Mouse (Mus musculus) lung, postnatal 0 days (tissue): ENCODE data around the gene Tpgs1.

ENCODE experiments used
- CTCF ChIP-seq: IDR thresholded peaks from 2 replicates; pipeline ENCODE4 v1.5.1; 2016; ENCODE audit warnings: antibody characterized with exemption, mild to moderate bottlenecking
- EP300 ChIP-seq: IDR thresholded peaks from 2 replicates; pipeline ENCODE4 v1.6.1; 2016; ENCODE audit warnings: antibody characterized with exemption, mild to moderate bottlenecking, control low read depth

- no peak for TF ChIP-seq CTCF
- TF ChIP-seq EP300: no peak
Measured at GRCm38 (mm10) chr10:79707162-79707561, 38.0 kb downstream of the Tpgs1 start.
